Mouse (Mus musculus): Measurements from ENCODE around the gene Mboat2. TPM values are rescaled to one million over a fixed set of nuclear protein-coding genes. Genes with fewer than 3 reads are reported as not detected.

Mboat2 gene
- polyA plus RNA-seq, 1 experiment, result 6.2 TPM

DNA sequence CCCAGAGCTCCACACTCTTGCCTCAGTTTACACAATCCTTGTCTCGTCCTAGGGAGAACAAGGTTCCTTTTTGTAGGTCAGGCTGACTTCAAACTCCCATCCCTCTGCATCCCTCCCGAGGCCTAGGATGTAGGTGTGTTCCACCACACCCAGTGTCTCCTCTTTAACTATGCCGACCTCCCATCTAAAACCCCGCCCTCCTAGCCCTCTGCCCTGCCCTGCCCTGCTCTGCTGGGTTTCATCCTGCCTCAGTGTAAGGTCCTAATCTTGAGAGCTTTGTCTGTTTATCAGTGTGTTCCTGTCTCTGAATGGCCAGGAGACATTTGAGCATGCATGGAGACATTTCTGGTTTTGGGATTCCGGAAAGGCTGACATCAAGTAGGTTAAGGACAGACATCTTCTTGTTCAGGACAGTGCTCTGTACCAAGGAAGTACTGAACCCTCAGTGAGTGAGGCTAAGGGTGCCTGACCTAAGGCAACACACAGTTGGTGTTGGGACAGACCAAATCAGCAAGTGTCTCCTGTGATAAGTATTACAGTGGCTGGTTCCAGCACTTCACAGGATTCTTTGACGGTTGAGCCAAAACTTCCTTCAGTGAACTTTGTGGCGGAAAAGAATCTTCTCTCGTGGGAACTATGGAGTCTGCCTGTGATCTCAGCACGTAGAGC is 112.1 kb downstream of the Mboat2 start:
- no peak for DNase-seq
- Histone ChIP-seq H3K36me3 (ENCODE audit: control insufficient read depth, insufficient read depth, low read length) (no peaks in the 10 kb centered on the region), H3K27me3 (replicated peaks; ENCODE audit: control insufficient read depth, insufficient read depth, low read length) (no peaks in the 10 kb centered on the region), H3K27ac (ENCODE audit: insufficient read depth, low read depth, low read length) (no peak overlapping the region), H3K4me1 (ENCODE audit: control insufficient read depth, insufficient read depth, low read length) (no peaks in the 10 kb centered on the region), H3K4me3 (ENCODE audit: insufficient read depth, low read depth, low read length) (no peak overlapping the region)
- no peak for TF ChIP-seq CTCF (conservative IDR thresholded peaks at IDR 0.05; ENCODE audit: insufficient read depth, insufficient read length, low read depth, low read length)
- TF ChIP-seq POLR2A (IDR thresholded peaks at IDR 0.05; ENCODE audit: low read depth, low read length), result no peak
- 73% methylated on average over 9 of the region's 9 CpGs for WGBS

DNA sequence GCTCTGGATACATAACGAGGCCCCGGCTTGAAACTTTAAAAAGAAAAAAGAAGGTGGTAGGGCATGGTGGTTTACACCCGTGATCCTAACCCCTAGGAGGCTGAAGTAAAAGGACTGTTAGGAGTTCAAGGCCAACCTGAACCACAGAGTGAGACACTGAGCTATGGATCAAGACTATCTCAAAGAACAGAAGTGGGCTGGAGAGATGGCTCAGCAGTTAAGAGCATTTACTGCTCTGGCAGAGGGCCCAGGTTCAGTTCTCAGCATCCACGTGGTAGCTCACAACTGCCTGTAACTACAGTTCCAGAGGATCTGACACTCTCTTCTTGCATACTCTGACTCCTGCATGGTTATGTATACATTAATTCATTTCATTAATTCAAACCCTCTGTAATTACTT is 112.7 kb downstream of the Mboat2 start:
- TF ChIP-seq POLR2A (IDR thresholded peaks at IDR 0.05; ENCODE audit: low read depth, low read length) (no peak), CTCF (conservative IDR thresholded peaks at IDR 0.05; ENCODE audit: insufficient read depth, insufficient read length, low read depth, low read length) (no peak)
- 84% methylated on average over 4 of the region's 4 CpGs for WGBS
- H3K27ac ChIP-seq (ENCODE audit: insufficient read depth, low read depth, low read length), result no peak overlapping the region
- H3K36me3 ChIP-seq (ENCODE audit: control insufficient read depth, insufficient read depth, low read length), result no peaks in the 10 kb centered on the region
- H3K4me3 ChIP-seq (ENCODE audit: insufficient read depth, low read depth, low read length), result no peak overlapping the region
- H3K27me3 ChIP-seq (replicated peaks; ENCODE audit: control insufficient read depth, insufficient read depth, low read length), result no peaks in the 10 kb centered on the region
- H3K4me1 ChIP-seq (ENCODE audit: control insufficient read depth, insufficient read depth, low read length), result no peaks in the 10 kb centered on the region
- no peak for DNase-seq

DNA sequence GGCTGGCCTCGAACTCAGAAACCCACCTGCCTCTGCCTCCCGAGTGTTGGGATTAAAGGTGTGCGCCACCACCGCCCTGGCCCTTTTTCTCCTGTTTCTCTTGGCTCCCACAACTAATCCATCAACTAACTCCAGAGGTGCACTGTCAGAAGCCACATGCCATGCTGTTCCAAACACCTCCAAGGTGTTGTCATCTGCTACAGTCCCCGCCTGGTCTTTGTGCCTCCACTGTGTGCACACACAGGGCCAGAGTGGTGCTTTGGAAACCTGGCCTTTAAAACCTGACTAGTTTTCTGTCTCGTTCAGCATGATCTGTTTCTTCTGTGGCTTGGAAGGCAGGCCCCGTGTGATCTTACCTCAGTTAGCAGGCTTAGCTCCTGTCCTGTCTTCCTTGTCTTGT is 113.9 kb downstream of the Mboat2 start:
- Histone ChIP-seq H3K27me3 (replicated peaks; ENCODE audit: control insufficient read depth, insufficient read depth, low read length) (no peaks in the 10 kb centered on the region), H3K4me3 (ENCODE audit: insufficient read depth, low read depth, low read length) (no peak overlapping the region), H3K4me1 (ENCODE audit: control insufficient read depth, insufficient read depth, low read length) (no peaks in the 10 kb centered on the region), H3K36me3 (ENCODE audit: control insufficient read depth, insufficient read depth, low read length) (no peaks in the 10 kb centered on the region), H3K27ac (ENCODE audit: insufficient read depth, low read depth, low read length) (no peak overlapping the region)
- TF ChIP-seq CTCF (conservative IDR thresholded peaks at IDR 0.05; ENCODE audit: insufficient read depth, insufficient read length, low read depth, low read length) (no peak), POLR2A (IDR thresholded peaks at IDR 0.05; ENCODE audit: low read depth, low read length) (no peak)
- WGBS, result 93% methylated on average over 7 of the region's 7 CpGs
- no peak for DNase-seq

DNA sequence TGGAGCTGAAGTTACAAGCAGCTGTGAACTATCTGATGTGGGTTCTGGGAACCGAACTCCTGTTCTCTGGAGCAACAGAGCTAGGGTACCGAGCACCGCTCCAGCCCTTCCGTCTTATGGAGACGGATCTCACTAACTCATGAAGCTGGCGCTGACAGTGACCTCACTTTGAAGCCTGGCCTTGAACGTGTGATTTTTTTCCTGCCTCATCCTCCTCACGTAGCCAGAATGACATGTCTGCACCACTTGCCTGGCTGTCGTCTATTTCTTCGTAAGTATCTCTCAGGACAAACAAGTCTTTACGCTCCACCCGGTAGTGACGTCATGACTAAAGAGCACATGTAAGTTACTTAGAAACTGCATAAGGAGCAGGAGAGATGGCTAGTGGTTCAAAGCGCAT is 116.4 kb downstream of the Mboat2 start:
- WGBS, result 92% methylated on average over 14 of the region's 14 CpGs
- DNase-seq, result no peak
- Histone ChIP-seq H3K27me3 (replicated peaks; ENCODE audit: control insufficient read depth, insufficient read depth, low read length) (no peaks in the 10 kb centered on the region), H3K4me3 (ENCODE audit: insufficient read depth, low read depth, low read length) (no peak overlapping the region), H3K4me1 (ENCODE audit: control insufficient read depth, insufficient read depth, low read length) (no peaks in the 10 kb centered on the region), H3K36me3 (ENCODE audit: control insufficient read depth, insufficient read depth, low read length) (no peaks in the 10 kb centered on the region), H3K27ac (ENCODE audit: insufficient read depth, low read depth, low read length) (no peak overlapping the region)
- TF ChIP-seq CTCF (conservative IDR thresholded peaks at IDR 0.05; ENCODE audit: insufficient read depth, insufficient read length, low read depth, low read length) (no peak), POLR2A (IDR thresholded peaks at IDR 0.05; ENCODE audit: low read depth, low read length) (no peak)

DNA sequence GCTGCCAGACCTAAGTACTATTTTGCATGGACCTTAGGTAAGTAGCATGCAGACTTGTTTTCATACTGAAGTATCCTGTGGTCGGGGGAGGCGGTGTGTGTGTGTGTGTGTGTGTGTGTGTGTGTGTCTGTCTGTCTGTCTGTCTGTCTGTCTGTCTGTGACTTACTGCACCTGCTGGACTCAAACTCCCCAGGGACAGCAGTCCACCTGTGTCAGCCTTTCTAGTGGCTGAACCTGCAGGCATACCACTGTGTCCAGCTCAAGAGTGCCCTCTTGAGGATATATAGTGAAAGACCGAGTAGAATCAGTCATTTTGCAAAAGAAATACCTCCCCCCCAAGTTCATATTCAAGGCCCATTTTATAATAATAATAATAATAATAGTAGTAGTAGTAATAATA is 117.7 kb downstream of the Mboat2 start:
- Histone ChIP-seq H3K4me1 (ENCODE audit: control insufficient read depth, insufficient read depth, low read length) (no peaks in the 10 kb centered on the region; the same call in 1 of the 2 replicates), H3K27ac (ENCODE audit: insufficient read depth, low read depth, low read length) (no peak overlapping the region), H3K4me3 (ENCODE audit: insufficient read depth, low read depth, low read length) (no peak overlapping the region), H3K27me3 (replicated peaks; ENCODE audit: control insufficient read depth, insufficient read depth, low read length) (no peaks in the 10 kb centered on the region), H3K36me3 (ENCODE audit: control insufficient read depth, insufficient read depth, low read length) (no peaks in the 10 kb centered on the region)
- peak; percentile 67 for DNase-seq
- TF ChIP-seq POLR2A (IDR thresholded peaks at IDR 0.05; ENCODE audit: low read depth, low read length) (no peak), CTCF (conservative IDR thresholded peaks at IDR 0.05; ENCODE audit: insufficient read depth, insufficient read length, low read depth, low read length) (peak; percentile 71)
- WGBS, result 58% methylated on average over 3 of the region's 3 CpGs

DNA sequence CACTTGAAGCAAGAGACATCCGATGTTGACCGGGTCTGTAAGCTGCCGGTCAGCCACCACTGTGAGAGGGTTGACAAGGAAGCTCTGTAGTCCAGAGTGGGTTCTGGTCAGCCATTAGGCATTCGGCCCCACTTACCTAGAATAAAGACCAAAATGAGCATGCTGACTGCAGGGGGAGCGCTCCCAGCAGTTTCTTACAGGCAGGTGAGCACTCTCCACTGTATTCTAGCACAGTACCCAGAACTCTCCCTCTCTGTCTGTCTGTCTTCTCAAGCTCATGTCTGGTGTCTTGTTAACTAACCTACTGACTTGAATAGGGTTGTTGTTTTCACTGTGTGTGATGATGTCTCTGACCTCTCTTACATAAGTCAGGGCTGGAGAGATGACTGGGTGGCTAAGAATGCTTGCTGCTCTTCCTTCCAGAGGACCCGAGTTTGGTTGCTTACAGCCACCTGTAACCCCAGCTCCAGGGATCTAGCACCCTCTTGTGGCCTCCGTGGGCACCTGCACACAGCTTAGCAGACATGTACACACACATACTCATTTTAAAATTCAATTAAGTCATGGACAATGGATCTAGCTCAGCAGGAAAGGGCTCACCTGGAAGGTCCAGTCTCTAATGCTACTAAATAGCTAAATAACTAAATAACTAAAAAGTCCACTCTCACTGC is 119.8 kb downstream of the Mboat2 start:
- no peaks in the 10 kb centered on the region for H3K27me3 ChIP-seq (replicated peaks; ENCODE audit: control insufficient read depth, insufficient read depth, low read length)
- H3K4me3 ChIP-seq (ENCODE audit: insufficient read depth, low read depth, low read length), result no peak overlapping the region
- TF ChIP-seq POLR2A (IDR thresholded peaks at IDR 0.05; ENCODE audit: low read depth, low read length), result no peak
- TF ChIP-seq CTCF (conservative IDR thresholded peaks at IDR 0.05; ENCODE audit: insufficient read depth, insufficient read length, low read depth, low read length), result peak; percentile 40; the same call in 1 of the 2 replicates
- no peaks in the 10 kb centered on the region for H3K36me3 ChIP-seq (ENCODE audit: control insufficient read depth, insufficient read depth, low read length)
- DNase-seq, result no peak
- no peaks in the 10 kb centered on the region; the same call in 1 of the 2 replicates for H3K4me1 ChIP-seq (ENCODE audit: control insufficient read depth, insufficient read depth, low read length)
- WGBS, result 94% methylated on average over 7 of the region's 7 CpGs
- no peak overlapping the region for H3K27ac ChIP-seq (ENCODE audit: insufficient read depth, low read depth, low read length)

DNA sequence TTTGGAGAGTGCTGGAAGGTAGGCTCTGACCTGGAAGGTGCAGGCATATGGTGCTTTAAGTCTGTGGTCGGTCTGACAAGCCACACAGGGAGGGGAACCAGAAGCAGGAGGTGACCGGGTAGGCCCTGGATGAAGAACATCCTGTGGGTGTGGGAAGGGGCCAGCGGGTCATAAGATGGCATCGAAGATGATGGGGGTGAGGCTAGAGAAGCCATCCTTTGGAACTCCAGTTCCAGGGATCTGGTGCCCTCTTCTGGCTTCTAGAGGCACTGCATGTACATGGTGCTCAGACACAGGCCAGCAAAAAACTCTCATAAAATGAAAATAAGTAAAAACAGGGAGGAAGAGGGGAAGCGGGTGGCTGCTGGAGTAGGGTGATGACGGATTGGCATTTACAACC is 121.5 kb downstream of the Mboat2 start:
- TF ChIP-seq CTCF (conservative IDR thresholded peaks at IDR 0.05; ENCODE audit: insufficient read depth, insufficient read length, low read depth, low read length), result peak; percentile 79
- TF ChIP-seq POLR2A (IDR thresholded peaks at IDR 0.05; ENCODE audit: low read depth, low read length), result no peak
- 20% methylated on average over 6 of the region's 6 CpGs for WGBS
- no peaks in the 10 kb centered on the region for H3K27me3 ChIP-seq (replicated peaks; ENCODE audit: control insufficient read depth, insufficient read depth, low read length)
- H3K4me3 ChIP-seq (ENCODE audit: insufficient read depth, low read depth, low read length), result no peak overlapping the region
- no peak overlapping the region for H3K27ac ChIP-seq (ENCODE audit: insufficient read depth, low read depth, low read length)
- DNase-seq, result peak; percentile 70
- H3K36me3 ChIP-seq (ENCODE audit: control insufficient read depth, insufficient read depth, low read length), result no peaks in the 10 kb centered on the region
- no peaks in the 10 kb centered on the region; the same call in 1 of the 2 replicates for H3K4me1 ChIP-seq (ENCODE audit: control insufficient read depth, insufficient read depth, low read length)

All from kidney, adult 2 months (tissue).